Mouse (Mus musculus) forelimb bud, embryonic 11.5 days (tissue): ENCODE data around the gene Tle6.

Source experiments
- DNase-seq: peaks from one replicate; pipeline ENCODE4 v3.0.0-alpha.2; 2012; ENCODE audit warnings: low read depth, low spot score

The Tle6 gene

DNA sequence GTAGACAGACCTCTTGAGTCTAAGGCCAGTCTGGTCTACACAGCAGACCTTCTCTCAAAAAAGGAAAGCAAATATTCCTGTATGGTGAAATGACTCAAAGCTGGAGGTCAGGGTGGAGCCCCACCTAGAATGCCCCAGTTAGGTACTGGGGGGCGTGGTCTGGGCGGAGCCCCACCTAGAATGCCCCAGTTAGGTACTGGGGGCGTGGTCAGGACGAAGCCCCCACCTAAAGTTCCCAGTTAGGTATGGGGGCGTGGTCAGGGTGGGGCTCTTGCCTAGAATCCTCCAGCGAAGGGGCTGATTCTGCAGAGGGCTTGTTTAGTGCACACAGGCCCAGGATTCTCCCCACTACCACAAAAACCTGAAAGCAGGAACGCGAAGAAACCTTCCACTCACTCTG is 22.6 kb upstream of the Tle6 start:
- DNase-seq = no peak

DNA sequence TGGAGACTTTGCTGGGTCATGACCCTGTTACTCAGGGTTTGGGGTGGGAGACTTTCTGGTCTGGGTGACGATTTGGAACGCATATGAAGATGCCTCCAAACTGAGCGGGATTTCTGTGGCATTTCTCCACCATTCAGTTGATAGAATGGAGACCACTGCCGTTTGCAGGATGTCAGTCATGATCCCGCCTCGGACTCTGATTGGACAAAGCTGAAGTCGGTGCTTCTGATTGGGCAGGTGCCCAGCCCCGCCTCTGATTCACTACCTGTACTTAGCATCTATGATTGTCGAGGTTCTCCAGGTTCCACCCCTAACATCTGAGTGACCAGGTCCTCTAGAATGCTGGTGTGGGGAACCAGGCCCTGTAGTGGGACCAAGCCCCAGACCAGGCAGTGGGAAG is 19.9 kb upstream of the Tle6 start:
- DNase-seq = no peak

DNA sequence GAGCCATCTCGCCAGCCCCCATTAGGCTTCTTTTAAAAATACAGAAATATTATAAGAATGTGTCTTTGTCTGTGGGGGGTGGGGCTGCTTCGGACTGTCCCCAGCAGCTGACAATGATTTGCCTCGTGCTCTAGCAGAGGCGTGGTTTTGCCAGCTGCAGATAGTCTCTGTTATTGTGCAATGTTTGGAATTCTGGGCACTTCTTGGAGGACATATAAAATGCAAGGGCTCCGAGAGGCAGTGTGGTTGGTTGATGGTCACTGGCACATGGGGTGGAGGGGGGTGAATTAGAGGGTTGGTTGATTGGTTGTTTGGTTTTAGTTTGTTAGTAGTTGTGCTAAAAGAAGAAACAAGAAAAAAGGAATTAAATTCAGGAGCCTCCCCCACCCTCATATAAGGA is 19.1 kb upstream of the Tle6 start:
- no peak for DNase-seq

GRCm38 (mm10) chr10:81615486-81615885 is 14.6 kb upstream of the Tle6 start:
- DNase-seq = peak; percentile 68

GRCm38 (mm10) chr10:81612779-81613178 is 11.9 kb upstream of the Tle6 start:
- DNase-seq = no peak

DNA sequence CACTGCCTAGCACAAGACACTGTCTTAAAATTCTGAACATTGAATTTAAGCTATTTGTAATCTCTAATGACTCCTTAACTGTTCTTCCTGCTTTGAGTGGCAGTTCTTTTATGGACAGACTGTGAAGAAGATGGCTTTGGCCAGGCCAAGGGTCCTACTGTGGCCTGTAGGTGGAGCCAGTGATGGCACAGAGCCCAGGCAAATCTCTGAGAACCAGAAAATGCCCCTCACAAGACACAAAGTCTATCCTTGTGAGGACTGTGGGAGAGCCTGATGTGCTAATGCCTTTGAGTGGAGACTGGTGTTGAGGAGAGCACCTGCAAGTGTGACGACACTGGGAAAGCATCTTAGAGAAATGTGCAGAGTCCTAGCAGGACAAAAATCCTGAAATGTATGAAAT is 7.4 kb upstream of the Tle6 start:
- DNase-seq = no peak

- peak; percentile 98 for DNase-seq
These were observed 5.3 kb upstream of the Tle6 start, which contains the start of gene BC025920 for GRCm38 (mm10) chr10:81605974-81606751. Gene BC025920 (plus strand): TSS chr10:81606270.

DNA sequence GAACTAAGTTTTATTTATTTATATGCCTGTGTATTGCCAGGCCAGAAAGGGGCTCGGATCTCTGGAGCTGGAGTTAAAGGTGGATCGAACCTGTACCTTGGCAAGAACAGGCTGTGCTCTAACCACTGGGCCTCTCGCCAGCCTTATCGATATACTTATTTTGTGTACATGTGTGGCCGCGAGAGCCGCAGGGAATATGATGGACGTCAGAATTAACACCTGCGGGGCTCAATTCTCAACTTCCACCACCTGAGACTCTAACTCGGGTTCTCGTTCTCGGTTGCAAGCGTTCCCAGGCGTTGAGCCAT is 4.7 kb upstream of the Tle6 start:
- no peak for DNase-seq

GRCm38 (mm10) chr10:81604968-81605665 is 4.2 kb upstream of the Tle6 start:
- DNase-seq = peak; percentile 91

DNA sequence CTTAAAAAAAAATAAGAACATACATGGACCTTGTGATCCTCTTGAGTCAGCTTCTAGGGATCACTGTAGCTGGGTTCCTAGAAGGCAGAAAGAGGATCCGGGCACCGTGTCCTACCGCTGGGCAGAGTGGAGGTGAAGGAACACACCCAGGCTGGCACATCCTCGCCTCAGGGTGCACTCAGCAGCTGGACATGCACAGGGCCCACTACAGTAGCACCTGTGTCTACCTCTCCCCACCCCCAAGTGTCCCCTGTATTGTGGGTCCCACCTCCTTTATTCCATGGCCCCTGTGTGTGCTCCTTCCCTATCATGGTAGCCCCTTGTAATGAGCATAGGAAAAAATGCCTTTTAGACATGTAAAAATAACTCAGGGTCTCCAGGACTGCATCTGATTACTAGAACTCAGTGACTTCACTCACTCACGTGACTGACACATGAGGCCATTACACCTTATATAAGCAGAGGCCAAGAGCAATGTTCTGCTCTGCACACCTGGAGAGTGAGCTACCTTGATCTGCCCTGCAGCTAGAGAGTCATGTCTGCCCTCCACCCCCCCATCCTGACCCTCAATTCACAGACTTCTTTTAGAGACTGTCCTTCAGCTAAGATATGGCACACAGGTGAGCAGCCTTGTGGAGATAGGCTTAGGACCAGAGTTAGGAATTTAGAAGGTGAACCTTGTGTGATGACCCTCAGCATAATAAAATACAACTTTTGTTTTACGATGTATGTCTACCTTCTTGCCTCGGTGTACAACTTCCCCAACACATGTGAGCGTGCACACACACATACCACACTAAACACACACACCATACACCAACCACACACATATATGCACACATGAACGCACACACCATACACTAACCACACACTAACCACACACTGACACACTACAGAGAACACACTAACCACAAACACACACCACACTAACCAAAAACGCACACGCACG is 3.4 kb upstream of the Tle6 start:
- DNase-seq = no peak

- DNase-seq = no peak
These were observed 1.9 kb upstream of the Tle6 start for GRCm38 (mm10) chr10:81602741-81603151.

- DNase-seq = no peak
These were observed 578 bp upstream of the Tle6 start for GRCm38 (mm10) chr10:81601396-81601905.

DNA sequence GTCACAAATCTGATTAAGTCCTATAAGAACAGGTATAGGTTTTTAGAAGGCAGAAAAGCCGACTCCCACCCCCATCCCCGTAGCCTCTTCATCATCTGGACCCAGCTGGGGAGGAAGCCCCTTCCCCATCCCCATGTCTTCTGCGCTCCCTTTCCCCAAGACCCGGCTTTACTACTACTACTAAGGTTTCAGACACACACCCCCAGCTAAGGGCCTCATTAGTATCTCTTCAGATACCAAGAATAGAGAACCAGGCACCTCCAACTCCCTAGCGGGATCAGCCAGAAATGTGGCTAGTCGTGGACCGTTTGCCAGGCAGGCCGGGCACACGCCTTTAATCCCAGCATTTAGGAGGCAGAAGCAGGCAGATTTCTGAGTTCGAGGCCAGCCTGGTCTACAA is 777 bp downstream of the Tle6 start:
- DNase-seq = no peak

DNA sequence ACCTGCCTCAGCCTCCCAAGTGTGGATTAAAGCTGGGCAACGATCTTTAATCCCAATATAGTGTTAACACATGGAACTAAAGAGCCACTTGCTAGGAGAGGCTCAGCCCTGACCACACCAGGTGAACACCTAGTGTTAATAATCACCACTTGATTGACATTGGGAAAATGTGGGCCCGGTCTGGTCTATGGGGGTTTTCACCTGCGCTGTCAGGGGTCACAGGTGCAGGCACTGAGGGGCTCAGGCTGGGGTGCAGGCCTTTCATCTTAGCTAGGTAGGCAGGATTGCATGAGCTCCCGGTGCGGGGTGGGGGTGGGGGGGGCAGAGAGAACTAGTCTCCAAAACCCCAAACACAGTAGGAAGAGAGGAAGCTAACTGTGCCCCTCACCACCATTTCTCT is 1.2 kb downstream of the Tle6 start:
- no peak for DNase-seq

GRCm38 (mm10) chr10:81598871-81599270 is 2.0 kb downstream of the Tle6 start:
- no peak for DNase-seq

GRCm38 (mm10) chr10:81598342-81598741 is 2.5 kb downstream of the Tle6 start:
- DNase-seq = no peak

DNA sequence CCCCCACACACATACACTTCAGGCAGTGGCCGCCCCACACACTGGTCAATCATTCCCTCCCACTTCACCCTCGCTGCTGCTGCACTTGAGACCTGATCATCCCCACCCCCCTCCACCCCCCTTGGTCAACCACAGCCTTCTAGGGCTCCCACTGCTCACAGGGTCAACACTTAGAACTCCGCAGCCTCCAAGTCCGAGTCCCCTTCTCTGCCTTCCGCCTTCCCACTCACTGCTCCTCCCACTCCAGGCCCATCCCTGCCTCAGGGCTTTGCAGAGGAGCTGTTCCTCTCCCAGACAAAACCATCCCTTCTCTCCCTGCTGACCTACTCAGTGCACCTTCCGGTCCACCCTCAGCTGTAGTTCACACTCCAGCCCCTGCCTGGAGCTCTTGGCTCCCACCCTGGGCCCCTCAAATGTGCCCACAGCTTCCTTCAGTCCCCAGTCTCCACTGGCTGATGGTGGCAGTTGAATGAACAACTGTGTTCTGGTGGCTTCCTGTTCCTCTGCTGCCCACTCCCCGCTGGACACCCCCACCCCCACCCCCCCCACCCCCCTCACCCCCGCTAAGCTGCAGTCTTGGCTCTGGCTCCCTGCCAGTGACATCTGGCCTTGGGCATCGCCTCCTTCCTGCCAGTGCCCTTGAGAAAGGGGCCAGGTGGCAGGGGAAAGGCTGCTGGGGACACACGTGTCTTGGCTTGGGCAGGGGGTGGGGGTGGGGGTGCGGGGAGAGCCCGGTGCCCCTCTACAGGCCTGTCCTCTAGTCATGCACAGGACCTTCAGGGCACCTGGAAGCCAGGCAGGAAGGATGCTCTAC is 3.5 kb downstream of the Tle6 start:
- DNase-seq = no peak

DNA sequence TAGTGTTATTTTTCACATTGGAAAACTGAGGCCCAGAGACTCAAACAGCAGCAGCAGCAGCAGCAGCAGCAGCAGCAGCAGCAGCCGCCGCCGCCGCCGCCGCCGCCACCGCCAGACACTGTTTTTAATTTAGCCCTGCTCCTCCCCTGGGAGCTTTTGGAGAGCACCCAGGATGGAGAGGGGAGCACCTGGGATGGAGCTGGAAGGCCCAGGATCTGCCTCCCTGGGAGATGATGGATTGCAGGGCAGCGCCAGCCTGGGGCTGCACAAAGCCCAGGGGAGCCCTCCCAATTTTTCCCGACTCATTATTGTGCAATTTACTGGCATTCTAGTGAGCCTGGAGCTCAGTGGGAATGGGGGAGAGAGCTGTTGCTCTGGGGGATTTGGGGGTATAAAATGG is 4.3 kb downstream of the Tle6 start:
- no peak for DNase-seq

- no peak for DNase-seq
These were observed 5.3 kb downstream of the Tle6 start for GRCm38 (mm10) chr10:81595599-81595998.

GRCm38 (mm10) chr10:81593935-81594334 is 6.9 kb downstream of the Tle6 start:
- no peak for DNase-seq

GRCm38 (mm10) chr10:81593223-81593622 is 7.7 kb downstream of the Tle6 start:
- no peak for DNase-seq
